8 mouse cellular contexts compared by ENCODE assay signal in genomic region chr13:93062860-93063636, GRCm38 (mm10).
DNase-seq lines count a peak whose midpoint lies in the region; ATAC-seq and TF ChIP-seq lines count a peak whose summit lies in the region.

No protein-coding gene starts in this region.

- peak; percentile 62; the same call in 1 of the 2 replicates for ATAC-seq in embryonic facial prominence, embryonic 14.5 days (ENCODE audit: low read depth)
- no peak for ATAC-seq in heart, postnatal 0 days (ENCODE audit: insufficient read depth, low read depth)
- ATAC-seq in lung, embryonic 14.5 days (ENCODE audit: insufficient read depth), result peak; percentile 69; the same call in 1 of the 2 replicates
- ATAC-seq in frontal cortex, adult (ENCODE audit: low TSS enrichment), result no peak

- no peak overlapping the region for H3K4me2 ChIP-seq in embryonic facial prominence, embryonic 14.5 days (ENCODE audit: low read depth, low read length)
- no peak overlapping the region for H3K4me2 ChIP-seq in heart, postnatal 0 days (ENCODE audit: low read depth, low read length)
- H3K4me2 ChIP-seq in lung, embryonic 14.5 days, result no peak overlapping the region

- H3K36me3 ChIP-seq in embryonic facial prominence, embryonic 14.5 days (ENCODE audit: control insufficient read depth, insufficient read depth, low read length), result no peaks in the 10 kb centered on the region
- no peaks in the 10 kb centered on the region for H3K36me3 ChIP-seq in embryonic facial prominence, embryonic 10.5 days (replicated peaks)
- H3K36me3 ChIP-seq in heart, postnatal 0 days (replicated peaks; ENCODE audit: control insufficient read depth, insufficient read depth, low read length), result peaks cover 34% of the 10 kb centered on the region
- no peaks in the 10 kb centered on the region for H3K36me3 ChIP-seq in lung, embryonic 14.5 days (ENCODE audit: insufficient read depth)

- WGBS in embryonic facial prominence, embryonic 14.5 days, result 66% methylated on average over 13 of the region's 13 CpGs
- WGBS in embryonic facial prominence, embryonic 10.5 days, result 89% methylated on average over 13 of the region's 13 CpGs
- WGBS in heart, postnatal 0 days, result 42% methylated on average over 13 of the region's 13 CpGs
- 57% methylated on average over 13 of the region's 13 CpGs for WGBS in lung, embryonic 14.5 days

- no peak overlapping the region for H3K4me3 ChIP-seq in embryonic facial prominence, embryonic 14.5 days (ENCODE audit: low read depth, low read length)
- no peak overlapping the region for H3K4me3 ChIP-seq in embryonic facial prominence, embryonic 10.5 days
- H3K4me3 ChIP-seq in heart, postnatal 0 days (ENCODE audit: low read depth, low read length), result no peak overlapping the region
- H3K4me3 ChIP-seq in lung, embryonic 14.5 days (ENCODE audit: low read depth, low read length), result no peak overlapping the region

- H3K9me3 ChIP-seq in embryonic facial prominence, embryonic 14.5 days (ENCODE audit: control insufficient read depth, low read length), result no peaks in the 10 kb centered on the region
- no peaks in the 10 kb centered on the region for H3K9me3 ChIP-seq in embryonic facial prominence, embryonic 10.5 days
- no peaks in the 10 kb centered on the region for H3K9me3 ChIP-seq in heart, postnatal 0 days (replicated peaks; ENCODE audit: control insufficient read depth, low read length)
- no peaks in the 10 kb centered on the region for H3K9me3 ChIP-seq in lung, embryonic 14.5 days (ENCODE audit: low read depth, low read length)

- H3K9ac ChIP-seq in embryonic facial prominence, embryonic 14.5 days (ENCODE audit: low read depth, low read length), result no peak overlapping the region
- no peak overlapping the region for H3K9ac ChIP-seq in heart, postnatal 0 days (replicated peaks; ENCODE audit: low read depth, low read length)
- H3K9ac ChIP-seq in lung, embryonic 14.5 days, result no peak overlapping the region

- no peaks in the 10 kb centered on the region for H3K27me3 ChIP-seq in embryonic facial prominence, embryonic 14.5 days (replicated peaks; ENCODE audit: control insufficient read depth, insufficient read depth, low read length)
- H3K27me3 ChIP-seq in embryonic facial prominence, embryonic 10.5 days (replicated peaks; ENCODE audit: low read depth, poor library complexity, severe bottlenecking), result no peaks in the 10 kb centered on the region
- no peaks in the 10 kb centered on the region for H3K27me3 ChIP-seq in heart, postnatal 0 days (ENCODE audit: control insufficient read depth, insufficient read depth, low read length)
- no peaks in the 10 kb centered on the region for H3K27me3 ChIP-seq in lung, embryonic 14.5 days (ENCODE audit: insufficient read depth, low read length)

- H3K27ac ChIP-seq in embryonic facial prominence, embryonic 14.5 days (replicated peaks; ENCODE audit: low read depth, low read length), result no peak overlapping the region
- no peak overlapping the region for H3K27ac ChIP-seq in embryonic facial prominence, embryonic 10.5 days (replicated peaks)
- H3K27ac ChIP-seq in heart, postnatal 0 days (ENCODE audit: low read depth), result no peak overlapping the region
- H3K27ac ChIP-seq in lung, embryonic 14.5 days (ENCODE audit: low read depth), result no peak overlapping the region

- TF ChIP-seq CTCF in heart, postnatal 0 days (IDR thresholded peaks at IDR 0.05; ENCODE audit: low read depth), result 0 out of 2 replicates have a peak, but pooled peaks have one; percentile 1
- no peak for TF ChIP-seq CTCF in lung, embryonic 14.5 days (IDR thresholded peaks at IDR 0.05; ENCODE audit: low read depth)

- H3K4me1 ChIP-seq in embryonic facial prominence, embryonic 14.5 days (ENCODE audit: control insufficient read depth, insufficient read depth, low read length), result no peaks in the 10 kb centered on the region
- no peaks in the 10 kb centered on the region for H3K4me1 ChIP-seq in embryonic facial prominence, embryonic 10.5 days
- no peaks in the 10 kb centered on the region for H3K4me1 ChIP-seq in heart, postnatal 0 days (ENCODE audit: control insufficient read depth, insufficient read depth)
- H3K4me1 ChIP-seq in lung, embryonic 14.5 days (ENCODE audit: insufficient read depth), result no peaks in the 10 kb centered on the region

- DNase-seq in embryonic facial prominence, embryonic 14.5 days (ENCODE audit: low spot score), result peak; percentile 38
- no peak for DNase-seq in embryonic facial prominence, embryonic 10.5 days (ENCODE audit: low spot score)
- DNase-seq in MN1 (ENCODE audit: low spot score), result peak; percentile 40
- DNase-seq in cerebellum, postnatal 25 days, result peak; percentile 72 to 83
- DNase-seq in heart, postnatal 0 days (ENCODE audit: low spot score), result peak; percentile 23
- DNase-seq in lung, embryonic 14.5 days, result peak; percentile 68
- DNase-seq in right cerebral cortex, postnatal 25 days, result peak; percentile 34

- TF ChIP-seq EP300 in heart, postnatal 0 days (IDR thresholded peaks at IDR 0.05; ENCODE audit: low read depth), result no peak

Comparison
In these comparisons a context has a peak if more than half of its experiments do, and no peak if none do; other contexts are left out.
1. ATAC-seq: peak in embryonic facial prominence, embryonic 14.5 days (single experiment) and lung, embryonic 14.5 days (single experiment); none in heart, postnatal 0 days (single experiment) and frontal cortex, adult (single experiment).